Mouse (Mus musculus): Measurements from ENCODE around the gene Mroh2a.

Gene Mroh2a

DNA sequence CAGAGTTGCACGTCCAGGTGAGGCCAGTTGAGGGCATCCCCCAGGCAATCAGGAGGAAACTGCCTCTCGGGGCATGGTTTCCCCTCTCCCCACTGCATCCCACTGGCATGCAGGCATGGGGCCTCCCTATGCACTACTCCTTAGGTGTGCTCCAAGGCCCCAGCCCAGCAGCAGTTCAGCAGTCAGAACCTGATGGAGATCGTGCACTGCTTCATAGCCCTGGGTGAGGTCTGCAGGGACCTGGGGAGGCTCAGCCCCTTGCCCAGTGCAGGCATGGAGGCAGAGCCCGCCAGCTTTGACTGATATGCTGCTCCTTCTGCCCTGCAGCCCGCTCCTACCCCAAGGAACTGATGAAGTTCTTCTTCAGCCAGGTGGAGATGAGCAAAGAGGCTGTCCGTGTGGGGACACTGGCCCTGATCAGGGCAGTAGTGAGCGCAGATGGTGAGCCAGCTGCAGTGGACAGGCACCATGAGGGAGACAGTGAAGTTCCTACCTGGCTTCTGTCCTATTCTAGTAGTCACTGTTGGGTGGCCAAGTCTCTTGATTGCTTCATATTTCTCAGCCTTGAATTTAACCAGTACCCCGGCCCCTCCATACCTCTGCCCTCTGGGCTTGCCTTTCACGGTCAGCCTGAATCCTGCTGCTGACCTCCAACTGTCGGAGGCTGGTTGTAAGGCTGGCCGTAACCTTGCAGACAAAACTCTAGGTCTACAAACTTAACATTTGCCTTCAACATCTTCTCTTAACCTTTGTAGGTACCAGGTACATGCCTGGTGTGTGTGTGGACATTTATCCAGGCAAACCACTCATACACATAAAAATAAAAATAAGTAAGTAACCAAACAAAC is 8.5 kb downstream of the Mroh2a start:
- no peak for DNase-seq (ENCODE audit: low spot score in 2 of 2)

GRCm38 (mm10) chr1:88235894-88236415 is 9.2 kb downstream of the Mroh2a start:
- DNase-seq (ENCODE audit: low spot score in 2 of 2), result no peak

GRCm38 (mm10) chr1:88237311-88237710 is 10.5 kb downstream of the Mroh2a start:
- no peak for DNase-seq (ENCODE audit: low spot score in 2 of 2)

- DNase-seq (ENCODE audit: low spot score in 2 of 2), result no peak
These were observed 12.0 kb downstream of the Mroh2a start for GRCm38 (mm10) chr1:88238771-88239170.

DNA sequence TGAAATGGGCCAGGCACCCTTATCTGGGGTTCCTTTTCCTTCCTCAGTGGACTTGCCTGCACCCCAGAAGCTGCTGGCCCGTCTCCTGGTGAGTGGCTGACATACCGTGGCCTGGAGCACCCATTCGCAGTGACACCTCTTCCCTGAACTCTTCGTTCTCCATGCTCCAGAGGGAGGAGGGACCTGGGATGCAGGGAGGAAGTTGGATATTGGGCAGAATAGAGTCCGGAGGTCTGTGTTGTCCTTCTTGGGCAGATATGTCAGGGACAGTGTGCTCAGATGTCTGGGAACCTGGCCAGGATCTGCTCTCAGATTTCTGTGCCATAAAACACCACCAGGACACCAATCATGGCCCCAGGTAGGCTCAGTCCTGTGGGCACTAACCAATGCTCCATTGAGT is 13.3 kb downstream of the Mroh2a start:
- DNase-seq (ENCODE audit: low spot score in 2 of 2), result no peak

GRCm38 (mm10) chr1:88240579-88240978 is 13.8 kb downstream of the Mroh2a start:
- DNase-seq (ENCODE audit: low spot score in 2 of 2), result no peak

DNA sequence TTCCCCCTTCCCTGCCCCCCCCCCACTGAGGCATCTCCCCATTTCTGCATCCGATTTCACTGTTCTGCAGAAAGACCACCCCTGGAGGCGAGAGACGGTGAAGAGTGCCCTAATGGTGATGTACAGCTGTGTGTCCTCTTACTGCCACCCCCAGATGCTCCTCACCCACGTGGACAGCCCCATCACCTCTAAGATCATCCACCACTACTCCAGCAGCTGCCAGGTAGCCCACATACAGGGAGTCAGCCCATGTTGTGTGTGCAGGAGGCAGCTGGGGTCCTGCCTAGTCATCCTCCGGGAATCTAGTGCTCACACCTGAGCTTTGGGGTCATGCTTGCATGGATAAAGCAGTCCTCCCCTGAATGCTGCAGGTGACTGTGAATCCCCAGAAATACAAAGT is 17.1 kb downstream of the Mroh2a start:
- DNase-seq (ENCODE audit: low spot score in 2 of 2), result no peak

- no peak for DNase-seq (ENCODE audit: low spot score in 2 of 2)
These were observed 19.1 kb downstream of the Mroh2a start for GRCm38 (mm10) chr1:88245881-88246280.

DNA sequence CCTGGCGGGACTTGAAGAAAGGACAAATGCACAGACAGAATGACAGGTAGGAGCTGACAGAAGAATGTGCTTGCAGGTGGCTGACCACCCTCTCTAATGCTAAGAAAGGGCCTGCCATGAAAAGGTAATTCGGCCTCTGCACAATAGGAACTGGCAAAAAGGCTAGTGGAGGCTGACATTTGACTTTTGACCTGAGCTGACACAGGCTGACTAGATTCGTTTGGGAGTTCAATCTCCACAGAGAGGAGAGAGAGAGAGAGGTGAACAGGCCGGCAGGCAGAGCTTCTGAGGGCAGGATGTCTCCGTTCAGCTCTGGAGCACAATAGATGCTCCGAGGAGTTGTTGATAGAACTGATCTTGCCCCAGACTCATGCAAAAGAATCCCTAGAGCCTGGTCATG is 19.6 kb downstream of the Mroh2a start:
- DNase-seq (ENCODE audit: low spot score in 2 of 2), result no peak

DNA sequence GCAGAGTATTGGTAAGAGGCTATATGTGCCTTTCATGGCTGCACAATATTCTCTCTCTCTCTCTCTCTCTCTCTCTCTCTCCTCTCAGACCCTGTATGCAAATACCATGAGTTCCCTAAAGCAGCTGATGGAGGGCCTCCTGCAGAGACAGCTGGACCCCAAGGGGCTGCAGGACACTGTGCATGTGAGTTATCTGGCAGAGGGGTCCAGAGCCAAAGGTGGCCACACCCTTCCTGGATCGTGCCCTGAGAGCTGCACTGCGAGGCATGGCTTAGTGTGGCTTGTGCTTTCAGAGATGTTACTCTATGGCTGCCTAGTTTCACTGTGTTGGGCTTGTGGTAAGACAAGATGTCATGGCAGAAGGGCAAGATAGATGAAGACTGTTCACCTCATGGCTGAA is 20.9 kb downstream of the Mroh2a start:
- DNase-seq (ENCODE audit: low spot score in 2 of 2), result no peak

DNA sequence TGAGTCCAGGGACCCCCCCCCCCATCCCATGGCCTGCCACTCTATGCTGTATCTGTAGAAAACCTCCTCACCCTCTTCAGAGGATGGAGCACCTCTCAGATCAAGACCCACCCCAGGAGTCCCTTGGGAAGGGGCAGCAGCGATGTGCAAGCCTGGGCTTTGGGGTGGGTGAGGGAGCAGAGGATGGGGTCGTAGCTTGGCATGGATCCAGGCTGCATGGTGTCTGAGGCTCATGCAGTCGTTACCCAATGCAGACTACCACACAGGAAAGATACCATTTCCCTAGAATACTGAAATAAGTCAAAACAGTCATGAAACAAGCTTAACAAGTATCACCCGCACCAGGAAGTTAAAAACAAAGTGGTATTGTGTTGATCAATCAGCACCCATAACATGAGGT is 21.9 kb downstream of the Mroh2a start:
- DNase-seq (ENCODE audit: low spot score in 2 of 2), result no peak

GRCm38 (mm10) chr1:88249596-88249995 is 22.8 kb downstream of the Mroh2a start:
- DNase-seq (ENCODE audit: low spot score in 2 of 2), result no peak

- no peak for DNase-seq (ENCODE audit: low spot score in 2 of 2)
These were observed 23.2 kb downstream of the Mroh2a start for GRCm38 (mm10) chr1:88250023-88250422.

DNA sequence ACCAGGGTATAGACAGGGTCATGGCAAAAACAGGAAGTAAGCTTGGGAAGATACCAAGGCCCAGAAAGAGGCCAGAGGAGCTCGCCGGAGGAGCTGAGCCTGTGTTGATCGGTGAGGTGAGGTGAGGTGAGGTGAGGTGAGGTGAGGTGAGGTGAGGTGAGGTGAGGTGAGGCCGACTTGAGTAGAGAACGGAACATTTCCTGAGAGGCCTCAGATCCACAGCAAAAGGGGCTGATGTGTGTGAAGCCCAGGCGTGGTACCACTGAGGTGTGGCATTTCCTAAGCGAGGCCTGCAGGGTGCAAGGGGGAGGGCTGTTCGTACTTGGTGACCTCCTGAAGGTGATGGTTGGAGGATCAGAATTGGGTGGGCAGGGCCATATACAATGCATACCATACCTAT is 26.3 kb downstream of the Mroh2a start:
- no peak for DNase-seq (ENCODE audit: low spot score in 2 of 2)

DNA sequence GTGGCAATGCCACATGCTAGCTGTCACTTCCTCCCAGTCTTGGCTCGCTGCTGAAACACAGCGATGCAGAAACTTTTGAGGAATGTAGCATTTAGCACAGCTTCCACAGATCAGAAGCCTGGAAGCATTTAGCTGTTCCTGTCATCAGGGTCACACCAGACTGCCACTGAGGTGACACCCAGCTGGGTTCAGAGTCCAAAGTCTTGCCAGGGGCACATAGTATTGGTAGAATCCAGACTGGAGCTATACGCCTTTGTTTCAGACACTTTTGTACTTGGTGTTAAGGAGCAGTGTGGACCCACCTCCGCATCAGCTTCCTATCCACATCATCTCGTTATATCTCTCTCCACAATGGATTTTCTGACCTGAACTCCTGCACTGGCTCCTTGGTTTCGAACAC is 26.8 kb downstream of the Mroh2a start:
- DNase-seq (ENCODE audit: low spot score in 2 of 2), result no peak

- DNase-seq (ENCODE audit: low spot score in 2 of 2), result no peak
These were observed 28.1 kb downstream of the Mroh2a start for GRCm38 (mm10) chr1:88254793-88255465.

GRCm38 (mm10) chr1:88255466-88255857 is 28.7 kb downstream of the Mroh2a start:
- no peak for DNase-seq (ENCODE audit: low spot score in 2 of 2)

GRCm38 (mm10) chr1:88255989-88256754 is 29.4 kb downstream of the Mroh2a start:
- DNase-seq (ENCODE audit: low spot score in 2 of 2), result no peak

GRCm38 (mm10) chr1:88256886-88257663 is 30.3 kb downstream of the Mroh2a start:
- DNase-seq (ENCODE audit: low spot score in 2 of 2), result no peak

DNA sequence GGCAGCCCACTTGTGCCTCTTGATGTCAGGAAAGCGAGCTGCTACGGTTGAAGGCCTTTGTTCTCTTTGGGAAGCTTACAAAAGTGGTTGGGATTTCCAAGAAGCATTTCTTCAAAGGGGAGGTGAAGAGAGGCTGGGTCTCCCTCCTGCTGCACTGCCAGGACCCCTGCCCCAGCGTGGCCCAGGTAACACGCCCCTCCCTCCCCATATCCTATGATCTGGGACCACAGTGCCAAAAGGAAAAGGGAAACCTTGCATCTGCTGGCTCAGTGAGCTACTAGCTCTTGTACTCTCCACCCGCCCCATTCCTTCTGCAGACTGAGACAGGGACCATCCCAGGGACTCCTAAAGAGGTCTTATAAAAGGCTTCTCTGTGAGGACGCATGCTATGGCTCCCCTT is 30.9 kb downstream of the Mroh2a start:
- no peak for DNase-seq (ENCODE audit: low spot score in 2 of 2)

- no peak for DNase-seq (ENCODE audit: low spot score in 2 of 2)
These were observed 31.6 kb downstream of the Mroh2a start for GRCm38 (mm10) chr1:88258361-88258760.

All from natural killer cell, adult 2 months (primary cell).